Mouse (Mus musculus): ENCODE measurements around the gene Gm14819. TPM values are rescaled to one million over a fixed set of nuclear protein-coding genes. Genes with fewer than 3 reads are reported as not detected.
"Not testable (repeated sequence)": the region's sequence is repeated elsewhere in the genome, so short reads cannot be mapped to it uniquely, and the experiment has no call there.

Gene Gm14819
- polyA plus RNA-seq (2012; rRNA removed) = not detected in 2 replicates

GRCm38 (mm10) chrX:35403883-35404282 lies at the start of gene Gm14819:
Gm14819 (plus strand) TSS chrX:35404183.
- not testable (repeated sequence) for DNase-seq (ENCODE audit: low read depth)
